Mouse (Mus musculus) lung, embryonic 14.5 days (tissue): ENCODE results near the gene Actl10. TPM values are rescaled to one million over a fixed set of nuclear protein-coding genes. Genes with fewer than 3 reads are reported as not detected.
A peak's percentile ranks its signal among the peaks of the same experiment; 100 is the strongest.

Experiments
- ATAC-seq: fragments of 200-750 bp; cut with Nextera tagmentation; 2 replicates; pipeline ENCODE4 v1.8.0; 2017; ENCODE audit warnings: mild to moderate bottlenecking, moderate TSS enrichment, moderate library complexity; ENCODE audit not compliant: insufficient read depth
- DNase-seq: peaks from one replicate; pipeline ENCODE4 v3.0.0-alpha.2; 2015
- H3K27ac ChIP-seq: fragments of 300-500 bp; sonication (generic); 2 replicates; pipeline ENCODE4 v1.5.1; 2014; ENCODE audit warnings: low read depth, mild to moderate bottlenecking, moderate library complexity
- H3K27me3 ChIP-seq: fragments of 300-500 bp; sonication (generic); 2 replicates; pipeline ENCODE4 v1.6.1; 2014; ENCODE audit warnings: low read length, control low read depth; ENCODE audit not compliant: insufficient read depth
- H3K36me3 ChIP-seq: fragments of 300-500 bp; sonication (generic); 2 replicates; pipeline ENCODE4 v1.6.1; 2014; ENCODE audit warnings: control low read depth; ENCODE audit not compliant: insufficient read depth
- H3K4me1 ChIP-seq: fragments of 300-500 bp; sonication (generic); 2 replicates; pipeline ENCODE4 v1.6.1; 2014; ENCODE audit warnings: antibody characterized with exemption, control low read depth; ENCODE audit not compliant: insufficient read depth
- H3K4me2 ChIP-seq: fragments of 300-500 bp; sonication (generic); 2 replicates; pipeline ENCODE4 v1.6.1; 2014; ENCODE audit warnings: mild to moderate bottlenecking
- H3K4me3 ChIP-seq: fragments of 300-500 bp; sonication (generic); 2 replicates; pipeline ENCODE4 v1.5.1; 2014; ENCODE audit warnings: low read depth, low read length
- H3K9ac ChIP-seq: fragments of 300-500 bp; sonication (generic); 2 replicates; pipeline ENCODE4 v1.6.1; 2014
- H3K9me3 ChIP-seq: fragments of 300-500 bp; sonication (generic); 2 replicates; pipeline ENCODE4 v1.6.1; 2016; ENCODE audit warnings: low read depth, low read length, control low read depth
- CTCF ChIP-seq: IDR thresholded peaks from 2 replicates; pipeline ENCODE4 v1.5.1; 2016; ENCODE audit warnings: antibody characterized with exemption, low read depth
- WGBS: fragments of 180-500 bp; shearing (Covaris S2); extraction: QIAGEN DNeasy Blood & Tissue Kit; methylation state at CpG from one replicate; pipeline ENCODE4 v1.1.7; 2014; 5-methylcytosine and 5-hydroxymethylcytosine counted together
- polyA plus RNA-seq: library from polyadenylated mRNA; unstranded; fragments of >200 nt; fragmentation: Nextera tagmentation; extraction: Ambion mirVana; gene quantifications from 2 replicates; pipeline ENCODE4 v1.2.1, GENCODE M21; 2014

The Actl10 gene
- polyA plus RNA-seq, 1 experiment from 2014 or later: 0.36 TPM

DNA sequence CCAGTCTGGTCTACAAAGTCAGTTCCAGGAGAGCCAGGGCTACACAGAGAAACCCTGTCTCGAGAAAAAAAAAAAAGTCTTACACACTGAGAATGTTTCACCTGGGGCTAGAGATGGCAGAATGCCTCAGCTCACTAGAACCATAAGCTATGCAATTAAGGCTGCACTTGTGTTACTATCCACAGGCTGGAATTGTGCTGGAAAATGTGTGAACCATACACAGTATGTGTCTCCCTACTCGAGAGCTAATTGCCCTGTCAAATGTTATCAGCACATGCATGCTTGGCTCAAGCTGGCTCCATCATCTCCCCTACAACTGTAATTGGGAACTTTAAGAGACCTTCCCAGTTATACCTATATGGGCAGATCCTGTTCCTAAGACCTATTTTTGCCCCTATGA is 639 bp upstream of the Actl10 start:
- ATAC-seq: no peak
- TF ChIP-seq CTCF: no peak
- Histone ChIP-seq H3K9ac (no peak overlapping the region), H3K9me3 (no peaks in the 10 kb centered on the region), H3K4me1 (peaks cover 17% of the 10 kb centered on the region), H3K36me3 (0 out of 2 replicates have a peak, but pooled peaks cover 2% of the 10 kb centered on the region), H3K27ac (no peak overlapping the region), H3K27me3 (peaks cover 27% of the 10 kb centered on the region), H3K4me3 (no peak overlapping the region), H3K4me2 (no peak overlapping the region)
- no peak for DNase-seq
- 67% methylated on average over 2 of the region's 2 CpGs for WGBS

DNA sequence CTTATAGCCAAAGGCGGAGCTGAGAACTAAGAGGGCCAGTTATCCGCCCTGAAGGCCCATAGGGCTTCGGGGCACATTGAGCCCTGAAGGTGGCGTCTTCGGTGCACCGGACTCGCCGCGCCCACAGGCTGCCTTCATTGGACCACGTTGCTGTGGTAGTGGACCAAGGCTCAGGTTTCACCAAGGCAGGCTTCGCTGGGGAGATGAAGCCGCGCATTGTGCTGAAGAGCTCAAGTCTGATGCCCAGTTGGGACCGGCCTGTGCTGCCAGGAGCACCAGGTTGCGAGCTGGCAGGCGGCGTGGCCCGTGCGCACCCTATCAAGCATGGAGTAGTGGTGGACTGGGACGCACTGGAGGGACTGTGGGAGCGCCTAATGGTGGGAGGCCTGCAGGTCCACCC is 351 bp downstream of the Actl10 start:
- ATAC-seq (peak; percentile 9; the same call in 1 of the 2 replicates), DNase-seq (peak; percentile 30)
- TF ChIP-seq CTCF: 0 out of 2 replicates have a peak, but pooled peaks have one; percentile 1
- Histone ChIP-seq H3K27me3 (peaks cover 27% of the 10 kb centered on the region), H3K9me3 (no peaks in the 10 kb centered on the region), H3K27ac (no peak overlapping the region), H3K4me1 (peaks cover 17% of the 10 kb centered on the region), H3K36me3 (no peaks in the 10 kb centered on the region), H3K4me2 (peak overlapping the region; percentile 54), H3K4me3 (no peak overlapping the region), H3K9ac (no peak overlapping the region)
- 26% methylated on average over 21 of the region's 21 CpGs for WGBS

DNA sequence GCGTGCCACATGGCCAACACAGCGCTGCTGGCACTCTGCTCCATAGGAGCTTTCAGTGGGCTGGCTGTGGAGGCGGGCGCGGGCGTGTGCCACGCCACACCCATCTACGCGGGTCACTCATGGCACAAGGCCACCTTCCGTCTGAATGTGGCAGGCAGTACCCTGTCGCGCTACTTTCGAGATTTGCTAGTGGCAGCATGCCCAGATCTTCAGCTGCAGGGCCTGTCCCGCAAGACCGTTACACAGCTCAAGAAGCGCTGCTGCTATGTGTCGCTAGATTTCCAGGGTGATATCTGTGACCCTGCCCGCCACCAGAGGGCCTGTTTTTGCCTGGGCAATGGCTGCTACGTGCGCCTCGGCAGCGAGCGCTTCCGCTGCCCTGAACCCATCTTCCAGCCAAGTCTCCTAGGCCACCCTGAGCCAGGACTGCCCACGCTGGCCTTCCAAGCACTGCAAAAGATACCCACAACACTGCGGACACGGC is 890 bp downstream of the Actl10 start:
- Histone ChIP-seq H3K9me3 (no peaks in the 10 kb centered on the region), H3K27ac (no peak overlapping the region), H3K4me2 (peak overlapping the region; percentile 54), H3K9ac (no peak overlapping the region), H3K4me3 (no peak overlapping the region), H3K36me3 (no peaks in the 10 kb centered on the region), H3K27me3 (peaks cover 27% of the 10 kb centered on the region), H3K4me1 (peaks cover 23% of the 10 kb centered on the region)
- WGBS: 20% methylated on average over 27 of the region's 27 CpGs
- ATAC-seq (peak; percentile 48), DNase-seq (peak; percentile 81)
- peak; percentile 81 for TF ChIP-seq CTCF

DNA sequence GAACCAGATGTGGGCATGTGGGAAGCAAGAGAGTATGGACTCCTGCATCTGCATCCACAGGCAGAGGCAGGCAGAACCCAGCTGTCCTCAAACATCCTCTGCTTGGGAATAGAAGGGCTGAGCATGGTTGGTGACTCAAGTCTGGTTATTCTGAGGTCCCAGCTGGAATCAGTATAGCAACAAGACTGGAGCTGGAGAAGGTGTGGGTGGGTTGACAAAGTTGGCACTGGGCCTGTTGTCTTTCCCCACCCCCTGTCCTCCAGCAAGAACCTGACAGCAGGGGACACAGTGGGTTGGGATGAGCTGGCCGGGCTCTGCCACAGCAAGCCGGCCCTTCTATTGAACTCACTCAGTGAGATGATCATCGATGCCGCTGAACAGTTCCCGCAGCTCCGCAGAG is 3.7 kb downstream of the Actl10 start:
- Histone ChIP-seq H3K4me3 (no peak overlapping the region), H3K9ac (no peak overlapping the region), H3K36me3 (peaks cover under 1% of the 10 kb centered on the region; the same call in 1 of the 2 replicates), H3K27me3 (peaks cover 21% of the 10 kb centered on the region), H3K27ac (no peak overlapping the region), H3K9me3 (no peaks in the 10 kb centered on the region), H3K4me2 (no peak overlapping the region), H3K4me1 (peaks cover 24% of the 10 kb centered on the region; the same call in 1 of the 2 replicates)
- no peak for TF ChIP-seq CTCF
- no peak for DNase-seq
- WGBS: 75% methylated on average over 6 of the region's 6 CpGs
- ATAC-seq: no peak

DNA sequence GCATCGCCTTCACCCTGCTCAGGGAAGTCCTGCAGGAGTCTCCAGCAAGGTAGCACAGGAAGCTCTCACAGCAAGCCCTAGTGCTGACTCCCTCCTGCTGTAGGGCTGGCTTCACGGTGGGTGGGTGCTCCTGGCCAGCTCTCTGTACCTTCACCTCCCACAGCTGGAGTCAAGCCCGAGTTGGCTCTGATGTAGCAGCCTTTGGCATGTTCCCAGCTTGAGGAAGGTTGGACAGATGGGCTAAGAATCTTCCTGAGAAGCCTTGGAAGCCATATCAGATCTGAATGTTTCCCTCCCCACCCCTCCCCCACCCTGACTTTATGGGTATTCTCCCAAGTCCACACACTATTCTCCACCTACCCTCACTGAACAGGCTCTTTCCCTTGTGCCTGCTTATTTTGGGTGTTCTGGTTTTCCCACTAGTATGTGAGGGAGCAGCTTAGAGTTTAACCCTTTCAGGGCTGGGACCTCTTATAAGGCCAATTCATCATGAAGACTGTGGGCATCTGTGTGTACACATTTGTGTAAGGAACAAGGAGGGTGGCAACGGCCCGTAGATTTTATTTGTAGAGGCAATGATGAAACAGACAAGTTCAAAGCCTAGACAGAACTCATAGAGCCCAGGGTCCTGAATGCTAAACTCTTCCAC is 5.7 kb downstream of the Actl10 start:
- DNase-seq (peak; percentile 53), ATAC-seq (0 out of 2 replicates have a peak, but pooled peaks have one; percentile 16)
- Histone ChIP-seq H3K27ac (no peak overlapping the region), H3K4me2 (no peak overlapping the region), H3K4me3 (no peak overlapping the region), H3K4me1 (peaks cover 18% of the 10 kb centered on the region; the same call in 1 of the 2 replicates), H3K27me3 (0 out of 2 replicates have a peak, but pooled peaks cover under 1% of the 10 kb centered on the region), H3K9ac (no peak overlapping the region), H3K9me3 (no peaks in the 10 kb centered on the region), H3K36me3 (peaks cover 18% of the 10 kb centered on the region)
- TF ChIP-seq CTCF: no peak
- 42% methylated on average over 5 of the region's 5 CpGs for WGBS

DNA sequence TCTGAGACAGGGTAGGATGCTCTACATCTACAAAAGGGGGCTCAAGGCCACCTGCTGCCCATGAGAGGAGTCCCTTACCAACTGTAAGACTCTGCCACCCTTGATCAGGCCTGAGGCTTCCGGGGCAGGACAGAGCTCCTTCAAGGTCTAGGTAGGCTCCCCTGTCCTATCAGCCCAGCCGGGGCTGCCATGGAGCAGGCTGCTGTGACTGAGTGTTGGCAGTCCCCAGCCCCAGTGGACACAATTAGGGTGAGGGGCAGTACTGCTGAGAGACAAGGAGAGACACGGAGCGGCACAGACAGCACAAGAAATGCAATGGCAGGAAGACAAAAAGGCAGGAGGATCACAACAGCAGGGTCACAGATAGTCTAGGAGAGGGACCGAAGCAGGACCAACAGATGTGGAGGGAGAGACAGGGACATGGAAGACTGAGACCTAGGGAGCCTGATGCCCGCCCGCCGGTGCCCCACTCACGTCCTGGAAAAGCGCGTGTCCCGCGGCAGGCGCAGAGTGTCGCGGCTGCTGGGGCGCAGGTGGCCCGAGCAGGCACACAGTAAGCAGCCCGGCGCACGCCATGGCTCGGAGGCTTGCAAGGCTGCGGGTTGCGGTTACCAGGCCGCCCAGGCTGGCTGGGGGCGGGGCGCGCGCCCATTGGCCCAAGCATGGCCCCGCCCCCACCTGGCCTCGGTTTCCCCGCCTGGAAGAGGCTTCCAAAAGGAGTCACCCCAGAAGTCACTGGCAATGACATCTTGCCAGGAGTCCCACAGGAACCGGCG is 6.9 kb downstream of the Actl10 start, which contains the start of gene Necab3:
Necab3 (minus strand) TSS at position 627 of the 776 bp plus-strand sequence.
- peak within 1 kb of the TSS; percentile 36 for H3K9ac ChIP-seq
- 0 out of 2 replicates have a peak, but pooled peaks cover 17% of the 10 kb centered on the region for H3K4me1 ChIP-seq
- DNase-seq (no peak), ATAC-seq (no peak)
- peaks cover 27% of the 10 kb centered on the region for H3K36me3 ChIP-seq
- WGBS: 7% methylated on average over 34 of the region's 34 CpGs
- no peak within 1 kb of the TSS for H3K27ac ChIP-seq
- peak within 1 kb of the TSS; percentile 60 for H3K4me2 ChIP-seq
- H3K27me3 ChIP-seq: no peaks in the 10 kb centered on the region
- H3K9me3 ChIP-seq: no peaks in the 10 kb centered on the region
- no peak for TF ChIP-seq CTCF
- H3K4me3 ChIP-seq: peak within 1 kb of the TSS; percentile 15; the same call in 1 of the 2 replicates
